Mouse (Mus musculus): ENCODE data around the gene Hpca. TPM values are rescaled to one million over a fixed set of nuclear protein-coding genes. Genes with fewer than 3 reads are reported as not detected.
A peak's percentile ranks its signal among the peaks of the same experiment; 100 is the strongest.

The Hpca gene
- polyA plus RNA-seq, 1 experiment: not detected

DNA sequence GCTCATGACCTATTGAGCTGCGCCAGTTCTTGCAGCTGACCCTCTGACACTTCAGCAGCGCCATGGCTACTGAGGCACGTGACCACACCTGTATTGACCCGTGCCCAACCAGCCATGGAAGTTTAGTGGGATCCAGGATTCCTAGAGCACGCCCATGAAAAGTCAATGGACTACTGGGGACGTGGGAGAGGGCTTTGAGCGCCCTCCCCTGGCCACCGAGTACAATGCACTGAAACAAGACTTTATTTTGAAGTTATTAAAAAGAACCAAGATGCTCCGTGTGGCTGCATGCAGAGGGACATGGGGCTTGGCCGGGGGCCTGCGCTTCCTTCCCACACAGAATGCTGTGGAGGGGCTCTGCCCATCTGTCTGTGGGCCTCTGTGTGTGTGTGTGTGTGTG lies 10.5 kb downstream of the Hpca start:
- no peak overlapping the region for H3K27ac ChIP-seq (ENCODE audit: insufficient read depth, low read depth, low read length)
- TF ChIP-seq POLR2A (IDR thresholded peaks at IDR 0.05; ENCODE audit: borderline replicate concordance, low read depth, low read length) (no peak), CTCF (IDR thresholded peaks at IDR 0.05; ENCODE audit: low read depth, low read length) (0 out of 2 replicates have a peak, but pooled peaks have one; percentile 16)
- H3K4me3 ChIP-seq (ENCODE audit: insufficient read depth, low read length): no peak overlapping the region
- no peaks in the 10 kb centered on the region for H3K4me1 ChIP-seq (ENCODE audit: control insufficient read depth, insufficient read depth, low read length)

DNA sequence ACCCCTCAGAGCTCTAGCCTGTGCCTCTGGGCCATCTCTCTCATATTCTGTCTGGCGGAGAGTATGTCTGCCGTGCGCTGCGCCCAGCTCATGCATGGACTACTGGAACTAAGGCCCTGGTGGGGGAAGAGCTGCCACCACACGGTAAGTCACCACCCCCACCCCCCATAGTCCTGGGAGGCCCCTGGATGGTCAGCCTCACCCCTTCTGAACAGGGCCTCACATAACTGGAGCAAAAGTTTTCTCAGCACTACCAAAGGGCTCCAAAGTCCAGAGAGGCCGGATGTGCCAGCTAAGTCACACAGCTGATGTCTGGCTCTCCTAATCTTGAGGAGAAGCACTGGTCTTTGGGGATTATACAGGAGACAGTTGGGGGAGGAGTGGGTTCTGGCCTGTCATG lies 11.0 kb downstream of the Hpca start:
- Histone ChIP-seq H3K4me3 (ENCODE audit: insufficient read depth, low read length) (no peak overlapping the region), H3K27ac (ENCODE audit: insufficient read depth, low read depth, low read length) (no peak overlapping the region), H3K4me1 (ENCODE audit: control insufficient read depth, insufficient read depth, low read length) (no peaks in the 10 kb centered on the region)
- no peak for TF ChIP-seq CTCF (IDR thresholded peaks at IDR 0.05; ENCODE audit: low read depth, low read length)
- TF ChIP-seq POLR2A (IDR thresholded peaks at IDR 0.05; ENCODE audit: borderline replicate concordance, low read depth, low read length): no peak

GRCm38 (mm10) chr4:129108624-129109023 lies 13.2 kb downstream of the Hpca start:
- no peak overlapping the region for H3K27ac ChIP-seq (ENCODE audit: insufficient read depth, low read depth, low read length)
- TF ChIP-seq POLR2A (IDR thresholded peaks at IDR 0.05; ENCODE audit: borderline replicate concordance, low read depth, low read length) (no peak), CTCF (IDR thresholded peaks at IDR 0.05; ENCODE audit: low read depth, low read length) (no peak)
- H3K4me3 ChIP-seq (ENCODE audit: insufficient read depth, low read length): no peak overlapping the region
- H3K4me1 ChIP-seq (ENCODE audit: control insufficient read depth, insufficient read depth, low read length): 0 out of 2 replicates have a peak, but pooled peaks cover 2% of the 10 kb centered on the region

- TF ChIP-seq POLR2A (IDR thresholded peaks at IDR 0.05; ENCODE audit: borderline replicate concordance, low read depth, low read length): no peak
- TF ChIP-seq CTCF (IDR thresholded peaks at IDR 0.05; ENCODE audit: low read depth, low read length): no peak
- no peak overlapping the region for H3K4me3 ChIP-seq (ENCODE audit: insufficient read depth, low read length)
- H3K4me1 ChIP-seq (ENCODE audit: control insufficient read depth, insufficient read depth, low read length): 0 out of 2 replicates have a peak, but pooled peaks cover 2% of the 10 kb centered on the region
- H3K27ac ChIP-seq (ENCODE audit: insufficient read depth, low read depth, low read length): no peak overlapping the region
Observed at GRCm38 (mm10) chr4:129107348-129107899, 14.4 kb downstream of the Hpca start.

- TF ChIP-seq POLR2A (IDR thresholded peaks at IDR 0.05; ENCODE audit: borderline replicate concordance, low read depth, low read length) (no peak), CTCF (IDR thresholded peaks at IDR 0.05; ENCODE audit: low read depth, low read length) (no peak)
- Histone ChIP-seq H3K4me3 (ENCODE audit: insufficient read depth, low read length) (no peak overlapping the region), H3K27ac (ENCODE audit: insufficient read depth, low read depth, low read length) (no peak overlapping the region), H3K4me1 (ENCODE audit: control insufficient read depth, insufficient read depth, low read length) (0 out of 2 replicates have a peak, but pooled peaks cover 2% of the 10 kb centered on the region)
Observed at GRCm38 (mm10) chr4:129106073-129106472, 15.8 kb downstream of the Hpca start.

DNA sequence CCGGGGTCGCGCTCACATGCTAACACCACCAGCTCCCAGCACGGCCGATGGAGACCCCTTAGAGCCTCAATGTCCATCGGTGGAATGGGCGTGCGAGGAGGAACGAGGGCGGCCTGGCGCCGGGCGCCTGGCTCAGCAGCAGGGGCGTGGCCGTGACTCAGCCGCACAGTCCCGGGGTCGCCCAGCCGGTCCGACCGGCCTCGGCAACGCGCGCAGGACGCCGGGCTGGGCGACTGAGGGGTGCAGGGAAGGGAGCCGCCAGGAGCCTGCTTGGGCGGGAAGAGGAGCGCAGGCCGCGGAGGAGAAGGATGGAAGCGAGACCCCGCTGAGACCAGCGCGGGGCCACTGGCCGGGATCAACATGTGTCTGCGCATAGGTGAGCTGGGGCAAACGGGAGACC lies 16.5 kb downstream of the Hpca start, which contains the start of gene Tmem54:
Gene Tmem54 (plus strand): TSS at position 193 of the 400 bp plus-strand sequence.
- peak within 1 kb of the TSS; percentile 32 for H3K4me3 ChIP-seq (ENCODE audit: insufficient read depth, low read length)
- H3K4me1 ChIP-seq (ENCODE audit: control insufficient read depth, insufficient read depth, low read length): 0 out of 2 replicates have a peak, but pooled peaks cover 2% of the 10 kb centered on the region
- H3K27ac ChIP-seq (ENCODE audit: insufficient read depth, low read depth, low read length): no peak within 1 kb of the TSS
- TF ChIP-seq CTCF (IDR thresholded peaks at IDR 0.05; ENCODE audit: low read depth, low read length) (no peak), POLR2A (IDR thresholded peaks at IDR 0.05; ENCODE audit: borderline replicate concordance, low read depth, low read length) (no peak)

GRCm38 (mm10) chr4:129102133-129102829 lies 19.6 kb downstream of the Hpca start:
- H3K4me3 ChIP-seq (ENCODE audit: insufficient read depth, low read length): no peak overlapping the region
- TF ChIP-seq CTCF (IDR thresholded peaks at IDR 0.05; ENCODE audit: low read depth, low read length) (no peak), POLR2A (IDR thresholded peaks at IDR 0.05; ENCODE audit: borderline replicate concordance, low read depth, low read length) (no peak)
- no peak overlapping the region for H3K27ac ChIP-seq (ENCODE audit: insufficient read depth, low read depth, low read length)
- H3K4me1 ChIP-seq (ENCODE audit: control insufficient read depth, insufficient read depth, low read length): 0 out of 2 replicates have a peak, but pooled peaks cover 2% of the 10 kb centered on the region

- no peaks in the 10 kb centered on the region for H3K4me1 ChIP-seq (ENCODE audit: control insufficient read depth, insufficient read depth, low read length)
- no peak for TF ChIP-seq CTCF (IDR thresholded peaks at IDR 0.05; ENCODE audit: low read depth, low read length)
- no peak for TF ChIP-seq POLR2A (IDR thresholded peaks at IDR 0.05; ENCODE audit: borderline replicate concordance, low read depth, low read length)
- no peak overlapping the region for H3K27ac ChIP-seq (ENCODE audit: insufficient read depth, low read depth, low read length)
- H3K4me3 ChIP-seq (ENCODE audit: insufficient read depth, low read length): no peak overlapping the region
Observed at GRCm38 (mm10) chr4:129097006-129097405, 24.8 kb downstream of the Hpca start.

DNA sequence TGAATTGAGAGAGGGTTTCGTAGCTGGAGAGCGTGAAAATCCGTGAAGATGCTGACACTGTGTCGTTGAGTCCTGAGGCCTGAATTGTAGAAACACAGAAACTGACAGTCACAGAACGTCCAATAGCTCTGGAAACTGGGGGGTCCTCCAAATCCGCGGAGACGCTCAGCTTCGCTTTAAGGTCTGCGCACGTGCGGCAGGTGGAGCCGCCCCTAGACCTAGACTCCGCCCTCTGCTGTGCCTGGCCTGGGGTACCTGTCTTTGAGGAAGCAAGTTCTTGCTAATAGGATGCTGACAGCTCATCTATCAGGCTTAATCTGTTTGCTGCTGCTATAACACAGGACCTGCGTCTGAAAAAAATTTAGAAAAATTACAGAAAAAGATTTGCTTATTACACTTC lies 26.6 kb downstream of the Hpca start:
- no peak for TF ChIP-seq CTCF (IDR thresholded peaks at IDR 0.05; ENCODE audit: low read depth, low read length)
- TF ChIP-seq POLR2A (IDR thresholded peaks at IDR 0.05; ENCODE audit: borderline replicate concordance, low read depth, low read length): no peak
- no peak overlapping the region for H3K4me3 ChIP-seq (ENCODE audit: insufficient read depth, low read length)
- H3K27ac ChIP-seq (ENCODE audit: insufficient read depth, low read depth, low read length): no peak overlapping the region
- no peaks in the 10 kb centered on the region for H3K4me1 ChIP-seq (ENCODE audit: control insufficient read depth, insufficient read depth, low read length)

DNA sequence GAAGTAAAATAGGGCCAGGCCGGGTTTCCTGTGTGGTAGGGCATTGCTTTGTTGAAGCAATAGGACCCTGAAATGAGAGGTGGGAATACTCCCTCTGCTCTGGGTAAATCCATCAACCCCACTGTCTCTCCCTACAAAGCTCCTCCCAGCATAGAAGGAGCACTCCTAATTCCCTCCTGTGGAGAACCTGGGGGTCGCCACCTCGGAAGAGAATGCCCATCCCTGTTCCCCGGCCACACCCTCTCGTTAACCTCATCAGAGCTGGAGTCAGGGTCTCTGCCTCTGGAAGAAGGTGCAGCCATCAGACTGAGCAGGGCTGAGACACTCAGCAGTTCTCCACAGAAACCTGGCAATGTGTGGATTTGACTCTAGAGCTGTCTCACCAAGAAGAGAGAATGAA lies 34.0 kb downstream of the Hpca start:
- Histone ChIP-seq H3K4me1 (ENCODE audit: control insufficient read depth, insufficient read depth, low read length) (peaks cover 7% of the 10 kb centered on the region; the same call in 1 of the 2 replicates), H3K4me3 (ENCODE audit: insufficient read depth, low read length) (no peak overlapping the region), H3K27ac (ENCODE audit: insufficient read depth, low read depth, low read length) (no peak overlapping the region)
- TF ChIP-seq CTCF (IDR thresholded peaks at IDR 0.05; ENCODE audit: low read depth, low read length) (no peak), POLR2A (IDR thresholded peaks at IDR 0.05; ENCODE audit: borderline replicate concordance, low read depth, low read length) (no peak)

Measured in bone marrow macrophage, adult 2 months (primary cell).